Mouse (Mus musculus): ENCODE data around the gene Tmem236.
"Not testable (repeated sequence)": the region's sequence is repeated elsewhere in the genome, so short reads cannot be mapped to it uniquely, and the experiment has no call there.

Gene Tmem236

GRCm38 (mm10) chr2:14191601-14192000 lies 17.3 kb downstream of the Tmem236 start:
- no peak for DNase-seq (ENCODE audit: low spot score in 2 of 2)

DNA sequence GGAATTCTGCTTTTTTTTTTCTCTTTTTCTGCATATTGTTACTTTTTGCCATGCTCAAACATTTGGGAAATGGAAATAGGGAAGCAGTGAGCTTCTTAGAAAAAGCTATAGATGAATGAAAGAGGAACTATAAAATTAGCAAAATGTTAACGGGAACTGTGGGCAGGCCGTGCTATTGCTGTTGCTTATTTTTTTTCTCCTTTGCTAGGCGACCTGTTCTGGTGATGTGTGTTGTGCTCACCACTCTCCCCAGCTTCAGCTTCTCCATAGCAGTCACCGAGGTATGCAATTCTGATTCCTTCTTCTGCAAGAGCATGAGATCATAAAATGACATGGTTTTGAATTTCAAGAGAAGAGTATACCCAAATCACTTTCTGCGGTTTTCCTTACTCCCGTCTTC lies 17.7 kb downstream of the Tmem236 start:
- DNase-seq (ENCODE audit: low spot score in 2 of 2) = no peak

- DNase-seq (ENCODE audit: low spot score in 2 of 2) = not testable (repeated sequence)
Observed at GRCm38 (mm10) chr2:14198325-14198903, 24.1 kb downstream of the Tmem236 start.

DNA sequence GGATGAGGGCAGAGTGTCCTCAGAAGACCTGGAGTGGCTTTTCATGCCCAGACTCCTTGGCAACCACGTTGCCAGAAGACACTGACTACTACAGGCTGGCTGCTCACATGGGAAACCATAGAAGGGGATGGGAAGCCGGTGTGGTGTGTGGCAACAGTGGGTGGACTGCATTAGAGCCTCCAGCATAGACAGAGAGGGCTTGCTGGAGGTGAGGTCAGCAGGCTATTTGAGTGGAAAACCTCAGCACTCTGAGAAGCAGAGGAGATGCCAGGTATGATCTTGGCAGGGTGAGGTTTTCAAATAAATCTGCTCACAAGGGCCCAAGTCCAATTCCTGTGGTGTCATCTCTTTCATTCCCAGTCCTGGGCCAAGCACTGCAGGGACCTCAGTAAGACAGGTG lies 25.3 kb downstream of the Tmem236 start:
- DNase-seq (ENCODE audit: low spot score in 2 of 2) = no peak

- DNase-seq (ENCODE audit: low spot score in 2 of 2) = not testable (repeated sequence)
Observed at GRCm38 (mm10) chr2:14200879-14201445, 26.6 kb downstream of the Tmem236 start.

DNA sequence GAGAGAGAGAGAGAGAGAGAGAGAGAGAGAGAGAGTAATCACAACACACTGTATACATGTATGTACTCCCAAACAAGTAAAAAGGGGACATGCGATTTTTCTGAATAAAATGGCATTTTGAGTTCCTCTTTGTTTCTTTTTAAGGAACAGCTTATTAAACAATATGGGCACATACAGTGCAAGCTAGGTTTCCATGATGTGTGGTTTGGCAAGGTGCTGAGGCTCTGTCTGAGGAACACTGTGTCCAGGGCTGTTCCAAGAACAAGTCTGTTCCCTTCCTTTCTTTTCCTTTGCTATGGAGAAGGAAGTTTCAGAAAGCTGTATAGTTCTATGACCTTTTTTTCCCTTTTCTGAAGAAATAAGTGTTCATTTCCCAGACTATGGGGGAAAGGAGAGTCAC lies 30.0 kb downstream of the Tmem236 start:
- no peak for DNase-seq (ENCODE audit: low spot score in 2 of 2)

DNA sequence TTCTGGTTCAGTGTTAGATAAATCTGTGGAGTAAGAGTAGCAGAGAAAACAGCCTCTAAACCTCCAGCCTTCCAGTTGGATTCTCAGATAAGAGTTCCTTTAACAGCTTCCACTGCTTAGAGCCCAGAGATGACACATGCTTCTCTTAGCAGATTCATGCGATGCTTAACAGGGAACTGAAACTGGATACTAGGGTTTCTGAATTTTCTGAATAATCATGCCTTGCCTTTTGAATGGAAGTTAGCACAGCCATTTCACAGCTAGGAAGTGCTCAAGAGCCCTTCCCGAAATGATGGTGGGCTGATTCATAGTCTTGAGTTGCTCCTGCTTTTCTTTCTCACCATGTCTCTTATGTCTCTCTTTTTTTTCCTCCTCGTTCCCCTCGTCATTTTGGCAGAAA lies 32.5 kb downstream of the Tmem236 start:
- no peak for DNase-seq (ENCODE audit: low spot score in 2 of 2)

DNA sequence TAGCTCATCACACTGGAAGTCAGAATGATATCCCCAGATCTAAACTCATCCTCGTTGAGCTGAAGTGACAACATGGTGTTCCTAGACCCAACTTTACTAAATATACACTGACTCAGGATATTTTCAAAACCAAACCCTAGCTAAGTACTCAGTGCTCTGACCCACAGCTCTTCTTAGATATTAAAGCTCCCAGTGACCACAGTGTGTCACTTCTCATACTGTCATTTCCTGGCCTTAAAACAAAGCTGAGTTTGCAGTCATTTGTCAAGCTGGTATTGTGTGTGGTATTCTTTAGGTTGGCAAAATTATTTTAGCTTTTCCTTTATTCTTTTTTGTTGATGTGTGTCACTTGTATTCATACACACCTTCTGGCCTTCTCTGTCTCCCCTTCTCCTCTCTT lies 36.4 kb downstream of the Tmem236 start:
- DNase-seq (ENCODE audit: low spot score in 2 of 2) = no peak

DNA sequence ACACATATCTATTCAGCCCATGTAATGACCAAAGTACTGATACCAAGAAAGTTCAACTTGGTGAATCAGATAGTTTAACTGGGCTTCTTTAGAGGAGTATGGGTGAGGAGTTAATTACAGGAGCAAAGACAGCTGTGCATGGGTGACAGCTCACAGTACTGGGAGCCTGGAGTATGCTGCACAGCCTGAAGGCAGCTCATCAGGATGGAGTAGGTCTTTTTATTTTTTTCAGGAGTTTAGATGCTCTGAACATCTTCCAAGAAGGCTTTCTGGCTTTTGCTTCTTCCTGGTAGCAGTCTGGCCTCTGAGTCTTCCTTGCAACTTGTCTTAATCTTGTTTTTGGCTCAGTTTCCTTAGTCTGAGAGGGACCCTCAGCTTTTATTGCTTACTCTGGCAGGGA lies 37.3 kb downstream of the Tmem236 start:
- DNase-seq (ENCODE audit: low spot score in 2 of 2) = no peak

DNA sequence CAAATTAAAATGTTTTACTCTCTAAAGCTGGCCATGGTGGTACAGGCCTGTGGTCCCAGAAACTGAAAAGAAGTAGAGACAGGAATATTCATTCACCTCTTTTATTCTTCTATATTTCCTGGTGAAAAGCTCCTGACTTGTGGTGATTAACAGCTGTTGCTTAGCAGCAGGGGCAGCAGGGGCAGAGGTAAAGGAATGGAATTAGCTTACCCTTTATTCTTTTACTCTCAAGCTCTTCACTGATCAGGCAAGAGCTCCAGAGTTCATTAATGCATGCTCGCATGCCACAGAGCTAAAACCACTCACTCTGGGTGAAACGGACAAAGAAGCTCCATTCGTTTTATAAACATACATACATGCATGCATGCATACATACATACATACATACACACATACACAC lies 40.4 kb downstream of the Tmem236 start:
- DNase-seq (ENCODE audit: low spot score in 2 of 2) = no peak

GRCm38 (mm10) chr2:14216653-14217052 lies 42.3 kb downstream of the Tmem236 start:
- no peak for DNase-seq (ENCODE audit: low spot score in 2 of 2)

DNA sequence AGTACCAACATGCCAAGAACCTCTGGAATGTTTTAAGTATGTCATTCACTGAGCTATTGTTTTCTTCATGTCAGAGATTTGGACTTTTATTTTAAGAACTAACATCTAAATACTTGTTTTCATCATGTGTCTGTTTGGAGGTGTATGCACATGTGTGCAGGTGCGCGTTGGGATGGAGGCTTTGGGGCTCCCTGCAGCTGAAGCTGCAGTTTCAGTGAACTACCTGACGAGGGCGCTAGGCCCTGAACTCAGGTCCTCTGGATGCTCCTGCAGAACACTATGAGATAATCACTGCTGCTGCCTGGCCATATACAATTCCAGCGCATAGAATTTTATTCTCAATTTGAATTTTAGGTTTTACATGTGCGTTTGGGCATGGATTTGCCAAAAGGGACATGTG lies 43.8 kb downstream of the Tmem236 start:
- DNase-seq (ENCODE audit: low spot score in 2 of 2) = no peak

- no peak for DNase-seq (ENCODE audit: low spot score in 2 of 2)
Observed at GRCm38 (mm10) chr2:14224387-14224786, 50.1 kb downstream of the Tmem236 start.

DNA sequence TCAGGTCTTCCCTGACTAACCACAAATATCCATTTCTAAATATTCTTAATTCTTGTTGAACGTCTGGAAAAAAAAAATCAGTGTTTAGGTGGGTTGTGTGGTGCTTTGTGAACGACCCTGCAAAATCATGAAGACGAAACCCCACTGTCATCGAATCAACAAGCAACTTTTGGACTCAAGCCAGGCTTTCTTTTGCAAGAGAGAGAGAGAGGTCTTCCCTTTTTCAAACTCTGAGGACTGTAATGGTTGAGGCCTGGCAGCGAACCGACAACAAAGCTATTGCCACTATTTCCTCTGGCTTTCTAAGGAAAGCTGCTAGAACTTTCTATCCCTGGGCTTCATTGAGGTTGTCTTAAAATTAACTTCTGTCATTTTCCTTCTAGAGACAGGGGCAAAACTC lies 54.2 kb downstream of the Tmem236 start:
- DNase-seq (ENCODE audit: low spot score in 2 of 2) = no peak

DNA sequence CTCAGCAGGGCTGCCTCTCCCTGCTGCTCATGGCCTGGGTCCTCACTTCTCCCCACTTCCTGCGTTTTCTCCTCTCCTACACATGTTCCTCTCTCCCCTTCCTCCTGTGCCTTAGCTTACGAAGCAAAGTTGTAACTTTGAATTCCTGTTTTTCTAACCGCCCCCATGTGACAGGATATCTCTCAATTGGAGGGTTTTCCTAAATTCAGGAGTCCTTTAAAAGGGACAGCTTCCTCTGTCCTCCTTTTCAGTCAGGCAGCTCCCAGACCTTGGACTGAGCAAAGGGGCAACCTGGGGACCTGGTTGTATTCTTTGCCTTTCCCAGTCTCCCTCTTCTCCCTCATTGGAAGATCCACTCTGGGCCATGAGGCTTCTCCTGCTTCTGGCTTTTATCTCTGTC lies 54.8 kb downstream of the Tmem236 start, which contains the start of gene Mrc1:
TSS of gene Mrc1 (plus strand) at position 244 of the 400 bp plus-strand sequence.
- DNase-seq (ENCODE audit: low spot score in 2 of 2) = no peak

DNA sequence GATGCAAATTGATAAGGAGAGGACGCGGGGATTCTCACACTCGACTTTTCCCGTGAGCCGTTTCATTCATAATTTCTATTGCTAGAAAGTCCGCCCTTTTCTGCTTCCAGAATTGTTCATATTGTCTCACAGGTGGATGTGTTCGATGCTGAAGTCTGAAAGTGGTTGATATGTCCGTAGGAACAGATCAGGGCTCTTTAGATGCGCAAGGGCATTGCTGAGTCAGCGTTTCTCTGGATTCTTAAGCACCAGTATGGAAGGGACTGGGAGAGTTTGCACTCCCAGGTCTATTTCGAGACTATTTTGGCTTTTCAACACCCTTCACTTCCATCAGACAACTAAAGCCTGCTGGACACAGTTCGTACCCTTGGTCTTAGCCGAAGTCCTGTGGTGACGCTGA lies 55.7 kb downstream of the Tmem236 start:
- no peak for DNase-seq (ENCODE audit: low spot score in 2 of 2)

- DNase-seq (ENCODE audit: low spot score in 2 of 2) = no peak
Observed at GRCm38 (mm10) chr2:14232897-14233296, 58.6 kb downstream of the Tmem236 start.

DNA sequence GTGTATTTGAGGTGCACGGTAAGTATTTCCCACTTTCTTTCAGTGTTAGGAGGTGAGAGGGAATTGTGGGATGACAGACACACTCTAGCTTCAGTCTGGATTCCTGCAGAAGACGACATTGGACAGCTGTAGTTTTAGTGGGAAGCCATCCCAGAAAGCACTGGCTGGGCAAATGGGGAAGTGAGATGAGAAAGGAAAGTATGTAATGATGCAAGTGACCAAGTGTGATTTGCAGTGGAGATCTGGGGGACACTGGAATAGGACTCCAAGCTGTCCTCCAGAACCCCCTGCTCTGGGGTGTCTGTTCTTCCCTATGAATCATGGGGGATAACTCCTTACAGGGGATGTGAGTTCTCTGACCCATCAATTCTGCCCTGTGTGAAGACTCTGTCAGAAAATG lies 59.7 kb downstream of the Tmem236 start:
- DNase-seq (ENCODE audit: low spot score in 2 of 2) = no peak

GRCm38 (mm10) chr2:14235319-14235718 lies 61.0 kb downstream of the Tmem236 start:
- no peak for DNase-seq (ENCODE audit: low spot score in 2 of 2)

GRCm38 (mm10) chr2:14236920-14237319 lies 62.6 kb downstream of the Tmem236 start:
- DNase-seq (ENCODE audit: low spot score in 2 of 2) = no peak

- no peak for DNase-seq (ENCODE audit: low spot score in 2 of 2)
Observed at GRCm38 (mm10) chr2:14237723-14238122, 63.4 kb downstream of the Tmem236 start.

- no peak for DNase-seq (ENCODE audit: low spot score in 2 of 2)
Observed at GRCm38 (mm10) chr2:14239151-14239550, 64.8 kb downstream of the Tmem236 start.

GRCm38 (mm10) chr2:14244157-14244556 lies 69.8 kb downstream of the Tmem236 start:
- DNase-seq (ENCODE audit: low spot score in 2 of 2) = no peak

GRCm38 (mm10) chr2:14244668-14245067 lies 70.3 kb downstream of the Tmem236 start:
- DNase-seq (ENCODE audit: low spot score in 2 of 2) = no peak
